Mouse (Mus musculus): ENCODE data around the gene Psmd1. TPM values are rescaled to one million over a fixed set of nuclear protein-coding genes. Genes with fewer than 3 reads are reported as not detected.
"Not testable (repeated sequence)": the region's sequence is repeated elsewhere in the genome, so short reads cannot be mapped to it uniquely, and the experiment has no call there.

The Psmd1 gene
- total RNA-seq (2021) = 100 to 1,000 TPM; 104 to 108 TPM

- peak; percentile 86 to 89 for DNase-seq
Measured at GRCm38 (mm10) chr1:86064271-86064991, at the start of gene Psmd1. Gene Psmd1, plus strand, starts transcription at chr1:86064387.

- DNase-seq = not testable (repeated sequence)
Measured at GRCm38 (mm10) chr1:86015758-86016157, 48.4 kb upstream of the Psmd1 start.

DNA sequence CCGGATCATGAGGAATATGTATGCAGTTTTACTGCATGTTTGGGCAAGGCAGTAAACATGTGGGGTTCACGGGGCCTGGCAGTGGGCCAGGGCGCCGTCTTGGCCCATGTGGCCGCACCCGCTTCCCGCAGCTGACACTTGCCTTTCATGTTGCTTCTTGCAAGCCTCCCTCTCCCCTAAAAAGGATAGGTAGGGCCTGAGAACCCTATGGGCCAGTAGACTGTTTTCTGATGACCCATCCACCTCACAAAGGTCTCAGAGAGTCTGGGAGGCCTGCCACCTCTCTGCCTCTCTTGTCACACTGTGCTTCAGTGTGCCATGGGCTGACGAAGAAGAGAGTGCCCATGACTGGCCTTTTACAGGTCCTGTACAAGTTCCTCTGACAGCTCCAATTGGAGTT is 47.7 kb upstream of the Psmd1 start, which contains the start of gene Spata3:
Gene Spata3 (plus strand): TSS at position 301 of the 400 bp plus-strand sequence.
- DNase-seq = no peak

DNA sequence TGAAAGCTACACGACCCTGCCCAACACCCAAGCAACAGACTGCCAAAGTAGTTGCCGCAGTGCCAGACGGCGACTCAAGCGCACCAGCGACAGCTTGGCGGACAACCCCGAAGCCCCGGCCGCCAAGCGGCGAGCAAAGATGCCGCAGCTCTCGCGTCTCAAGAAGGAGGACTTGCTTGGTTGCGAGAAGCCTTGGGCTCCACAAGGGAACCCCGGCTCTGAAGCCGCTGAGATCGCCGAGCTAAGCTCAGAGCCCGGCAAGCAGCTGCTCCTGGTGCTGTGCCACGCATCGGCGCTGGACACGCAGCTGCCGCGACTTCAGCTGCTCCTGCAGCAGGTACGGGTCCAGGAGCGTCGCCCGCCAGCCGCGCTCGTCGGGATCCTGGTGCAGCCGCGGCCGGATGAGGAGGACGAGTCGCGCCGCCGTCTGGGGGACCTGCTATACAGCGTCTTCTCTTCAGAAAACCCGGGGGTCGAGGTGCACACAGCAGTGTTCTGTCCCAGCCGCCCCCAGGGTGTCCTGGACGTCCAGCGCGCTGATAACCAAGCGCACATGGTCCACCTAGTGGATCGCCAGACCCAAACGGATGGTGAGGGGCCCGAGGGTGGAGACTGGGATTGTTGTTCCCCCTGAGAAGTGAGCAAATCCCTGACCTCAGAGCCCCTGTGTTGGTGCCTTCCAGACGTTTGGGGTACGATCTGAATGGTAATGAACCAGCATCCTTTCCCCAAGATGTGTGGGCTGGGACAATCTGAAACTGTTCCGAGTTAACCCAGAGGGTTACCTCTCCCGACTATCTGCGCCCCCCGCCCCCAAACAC is 45.7 kb upstream of the Psmd1 start:
- DNase-seq = peak; percentile 47 to 68

DNA sequence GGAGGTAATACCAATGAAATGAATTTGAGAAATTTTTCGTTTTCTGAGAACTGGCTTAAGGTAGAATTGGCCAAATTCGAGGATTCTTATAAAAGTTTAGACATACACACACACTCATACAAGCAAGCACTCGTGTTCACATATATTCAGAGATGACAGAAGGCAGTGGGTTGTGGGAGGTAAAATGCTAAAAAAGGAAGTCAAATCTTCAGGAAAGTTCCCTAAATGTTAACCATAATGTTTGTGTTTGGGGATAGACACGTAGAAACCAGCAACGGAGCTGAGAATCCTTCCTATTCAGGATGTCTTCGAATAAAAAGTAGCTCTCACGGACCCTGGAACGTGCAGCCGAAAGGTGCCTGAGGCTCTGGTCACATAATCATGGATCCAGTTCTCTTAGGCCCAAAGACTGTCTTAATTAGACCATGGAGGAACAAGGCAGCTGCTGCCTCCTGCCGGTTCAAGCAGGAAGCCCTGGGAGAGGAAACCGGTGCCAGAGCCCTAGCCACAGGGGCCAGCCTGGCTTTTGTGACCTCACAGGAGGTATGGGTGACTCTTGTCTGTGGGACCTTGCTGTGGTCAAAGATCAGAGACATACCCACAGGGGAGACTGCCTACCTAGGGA is 42.7 kb upstream of the Psmd1 start:
- DNase-seq = no peak

GRCm38 (mm10) chr1:86032273-86032987 is 31.8 kb upstream of the Psmd1 start:
- peak; percentile 71 for DNase-seq

DNA sequence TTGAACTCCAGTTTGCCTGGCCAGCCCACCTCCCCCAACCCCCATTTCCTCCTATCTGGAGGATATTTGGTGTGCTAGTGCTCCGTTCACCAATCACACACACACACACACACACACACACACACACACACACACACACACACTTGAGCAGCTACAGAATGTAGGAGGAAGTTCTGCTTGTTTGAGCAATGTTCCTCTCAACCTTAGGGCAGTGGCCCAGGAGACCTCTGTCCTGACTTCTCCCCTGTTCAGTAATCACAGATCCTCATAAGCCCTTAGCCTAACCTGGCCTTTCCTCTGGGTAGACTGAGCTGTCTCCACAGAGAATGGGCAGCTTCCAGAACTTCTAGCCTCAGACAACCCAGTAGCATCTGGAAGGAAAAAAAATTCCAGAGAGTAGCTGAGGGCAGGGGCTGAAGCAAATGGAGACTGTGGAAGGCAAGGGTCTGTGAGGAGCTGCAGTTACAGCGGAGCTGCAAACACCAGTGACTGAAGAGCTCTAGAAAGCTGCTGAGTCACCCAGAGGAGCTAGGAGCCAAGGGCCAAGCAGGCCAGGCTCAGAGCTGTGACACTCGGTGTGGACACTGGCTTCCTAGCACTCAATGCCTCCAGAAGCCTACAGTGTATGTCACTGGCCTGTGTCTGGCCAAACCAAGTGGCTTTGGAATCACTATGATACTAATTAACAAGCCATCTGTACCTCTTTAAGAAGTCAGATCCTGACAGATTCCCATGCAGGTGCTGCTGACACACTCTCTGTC is 25.8 kb upstream of the Psmd1 start:
- no peak for DNase-seq

DNA sequence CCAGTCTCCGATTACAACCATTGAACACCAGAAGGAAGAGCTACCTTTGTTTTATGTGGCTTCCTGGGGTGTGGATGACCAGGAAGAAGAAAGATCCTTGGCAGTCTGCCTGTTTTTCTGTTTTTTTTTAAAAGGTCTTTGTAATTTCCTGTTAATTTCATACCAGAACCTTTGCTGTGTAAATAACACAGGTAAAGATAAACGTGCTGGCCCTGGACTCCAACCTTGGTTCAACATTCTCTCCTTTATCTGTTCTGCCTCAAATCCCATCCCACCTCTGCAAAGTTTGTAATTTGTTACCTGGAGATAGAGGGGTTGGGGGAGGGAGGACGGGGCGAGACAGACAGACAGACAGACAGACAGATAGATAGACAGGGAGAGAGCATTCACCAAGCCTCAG is 24.1 kb upstream of the Psmd1 start:
- DNase-seq = no peak

DNA sequence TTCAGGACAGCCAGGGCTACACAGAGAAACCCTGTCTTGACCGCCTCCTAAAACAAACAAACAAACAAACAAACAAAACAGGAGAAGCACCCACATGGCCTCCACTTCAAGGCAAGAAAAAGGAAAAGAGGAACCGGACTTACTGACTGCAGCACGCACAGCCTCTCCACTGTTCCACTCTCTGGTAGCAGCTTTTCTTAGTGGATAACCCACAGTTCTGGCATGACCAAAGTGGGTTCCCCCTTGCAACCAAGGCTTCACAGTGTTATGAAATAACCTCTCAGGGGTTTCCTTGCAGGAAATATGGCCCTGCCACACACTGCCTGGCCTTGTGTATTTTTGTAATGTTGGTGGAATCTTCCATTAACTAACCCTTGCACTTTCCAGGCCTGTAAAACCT is 23.4 kb upstream of the Psmd1 start:
- no peak for DNase-seq

- no peak for DNase-seq
Measured at GRCm38 (mm10) chr1:86045056-86045455, 19.1 kb upstream of the Psmd1 start.

DNA sequence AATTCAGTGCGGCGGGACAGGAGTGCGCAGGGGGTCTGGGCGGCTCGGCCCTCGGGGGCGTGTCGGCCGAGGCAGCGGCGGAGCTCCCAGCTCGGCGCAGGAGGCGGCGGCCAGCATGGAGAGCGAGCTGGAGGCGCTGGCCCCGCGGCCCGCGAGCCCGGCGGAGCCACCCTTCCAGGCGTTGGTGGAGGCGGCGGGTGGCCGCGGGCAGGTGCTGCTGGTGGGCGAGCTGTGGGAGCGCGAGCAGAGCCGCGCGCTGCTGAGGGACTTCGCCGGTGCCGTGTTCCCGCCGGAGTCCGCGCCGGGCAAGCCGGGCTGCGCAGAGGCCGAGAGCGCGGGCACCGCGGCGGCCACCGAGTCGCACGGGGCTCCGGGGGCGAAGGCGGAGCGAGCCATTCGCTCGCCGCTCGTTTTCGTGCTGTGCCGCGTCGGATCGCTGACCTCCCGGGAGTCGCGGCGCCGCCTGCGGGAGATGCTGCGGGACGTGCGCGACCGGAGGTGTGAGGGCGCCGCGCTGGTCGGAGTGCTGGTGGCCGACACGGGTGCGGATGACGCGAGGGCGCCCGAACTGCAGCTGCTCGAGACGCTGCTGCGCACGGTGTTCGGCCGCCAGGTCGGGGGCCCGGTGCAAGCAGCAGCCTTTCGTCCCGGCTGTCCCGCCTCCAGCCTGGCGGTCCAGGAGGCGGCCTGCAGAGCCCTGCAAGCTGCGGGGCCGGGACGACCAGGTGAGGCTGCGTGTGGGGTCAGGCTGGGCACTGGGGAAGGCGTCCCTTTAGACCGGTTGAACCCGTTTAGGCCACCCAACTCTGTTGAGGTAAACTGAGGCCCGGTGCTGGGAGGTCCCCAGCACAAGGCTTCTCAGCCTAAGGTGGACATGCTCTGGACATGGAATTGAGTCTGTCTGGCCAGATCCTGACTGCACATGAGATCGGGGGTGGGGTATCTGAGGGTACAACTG is 18.1 kb upstream of the Psmd1 start, which contains the start of gene 2810459M11Rik:
Gene 2810459M11Rik (plus strand): TSS at position 16 of the 958 bp plus-strand sequence.
- DNase-seq = peak; percentile 34 to 46

GRCm38 (mm10) chr1:86046833-86047563 is 17.2 kb upstream of the Psmd1 start:
- no peak for DNase-seq

DNA sequence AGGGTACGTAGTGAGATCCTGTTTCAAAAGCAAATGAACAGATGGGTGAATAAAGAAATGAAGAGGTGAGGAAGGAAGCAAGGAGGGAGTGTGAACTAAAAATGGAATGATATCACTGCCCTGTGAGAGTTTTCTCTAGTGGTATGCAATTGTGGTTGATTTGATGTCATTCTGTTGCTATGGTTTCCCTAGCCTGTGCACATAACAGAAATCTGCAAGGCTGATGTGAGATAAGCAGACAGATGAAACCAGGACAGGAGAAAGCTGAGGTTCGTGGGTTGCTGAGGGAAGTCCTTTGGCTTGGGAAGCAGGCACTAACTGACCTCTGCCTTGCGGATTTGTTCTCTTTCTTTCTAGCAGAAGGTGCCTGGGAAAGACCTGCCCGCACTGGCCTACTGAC is 16.0 kb upstream of the Psmd1 start:
- DNase-seq = no peak

DNA sequence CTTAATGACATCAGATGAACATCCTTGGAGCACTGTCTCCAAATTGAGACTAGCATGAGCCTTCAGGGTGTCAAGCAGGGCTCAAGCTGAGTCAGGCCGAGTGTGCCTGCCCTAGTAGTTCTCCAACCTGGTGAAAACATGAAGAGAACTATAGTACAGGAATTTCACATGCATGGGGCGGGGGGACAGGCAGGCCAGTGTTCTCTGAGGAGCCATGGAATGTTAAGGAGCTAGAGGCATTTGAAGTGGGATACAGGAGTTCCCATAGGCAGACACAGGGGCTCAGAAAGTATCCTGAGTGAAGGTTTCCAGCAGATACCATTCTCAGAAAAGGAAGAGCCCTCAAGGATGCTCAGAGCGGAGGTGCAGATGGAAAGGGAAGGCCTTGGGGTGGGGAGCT is 15.4 kb upstream of the Psmd1 start:
- DNase-seq = no peak

- peak; percentile 73 to 79 for DNase-seq
Measured at GRCm38 (mm10) chr1:86053198-86053921, 10.8 kb upstream of the Psmd1 start.

- no peak for DNase-seq
Measured at GRCm38 (mm10) chr1:86054943-86055342, 9.2 kb upstream of the Psmd1 start.

GRCm38 (mm10) chr1:86056284-86056683 is 7.9 kb upstream of the Psmd1 start:
- DNase-seq = no peak

DNA sequence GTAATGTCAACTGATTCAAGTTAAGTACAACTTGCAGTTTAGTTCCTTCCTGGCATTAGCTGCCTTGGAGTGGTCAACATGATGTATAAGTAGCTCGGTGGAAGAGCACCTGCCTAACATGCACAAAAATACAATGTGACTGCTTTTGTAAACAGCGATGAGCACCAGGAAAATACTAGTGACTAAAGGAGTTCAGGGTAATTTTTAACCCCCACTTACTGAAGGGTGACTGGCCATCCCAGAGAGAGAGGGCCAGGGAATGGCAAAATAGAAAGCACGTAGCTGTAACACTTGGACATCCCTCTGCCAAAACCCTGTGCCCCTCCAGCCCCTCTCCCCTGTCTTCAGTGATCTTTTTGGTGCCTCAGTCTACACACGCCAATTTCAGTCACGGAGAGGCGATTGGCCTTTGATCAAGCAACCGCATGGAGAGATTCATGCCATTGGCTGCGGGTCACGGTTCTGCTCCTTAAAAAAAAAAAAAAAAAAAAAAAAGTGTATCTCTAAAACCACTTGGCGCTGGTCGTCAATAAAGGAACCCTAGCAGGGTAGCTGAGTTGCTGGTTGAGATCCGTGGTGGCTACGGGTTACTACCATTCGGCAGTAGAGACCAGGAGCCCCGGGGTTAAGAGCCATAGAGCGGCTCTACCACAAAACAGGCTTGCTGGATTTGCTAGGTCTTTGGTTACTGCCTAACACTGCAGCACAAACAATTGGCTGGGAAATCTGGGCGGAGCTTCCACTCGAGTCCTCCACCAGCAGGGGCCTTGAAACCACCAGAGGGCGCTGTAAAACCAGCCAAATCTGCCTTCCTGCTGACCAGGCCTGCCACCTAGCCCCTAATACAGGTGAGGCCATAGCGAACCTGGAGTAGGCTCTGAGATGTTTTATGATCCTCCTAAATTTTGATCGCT is 5.1 kb upstream of the Psmd1 start:
- DNase-seq = peak; percentile 90 to 92

Measured in layer of hippocampus, postnatal 36 days (tissue).